Mouse (Mus musculus): ENCODE measurements at regions not wholly inside any gene's neighbourhood (a gene's known extent, or its start where the extent isn't known, plus 50 kb on each side); places are given as distances from the start of the nearest gene placed in this dataset.

- WGBS = 46% methylated on average over 9 of the region's 9 CpGs
Observed at GRCm38 (mm10) chr7:40275078-40275477, 623.0 kb upstream of the Vstm2b start.

GRCm38 (mm10) chr7:40275658-40276057, 622.5 kb upstream of the Vstm2b start:
- ATAC-seq = 0 out of 2 replicates have a peak, but pooled peaks have one; percentile 51

More at GRCm38 (mm10) chr7:40275078-40275477, 623.0 kb upstream of the Vstm2b start:
- Histone ChIP-seq H3K36me3 (ENCODE audit: control insufficient read depth, insufficient read depth, low read length) (no peaks in the 10 kb centered on the region), H3K27me3 (replicated peaks; ENCODE audit: control insufficient read depth, insufficient read depth, low read length) (peaks cover 4% of the 10 kb centered on the region; the same call in 1 of the 2 replicates), H3K4me3 (ENCODE audit: low read length) (no peak overlapping the region), H3K9ac (ENCODE audit: low read depth, low read length) (no peak overlapping the region; the same call in 1 of the 2 replicates), H3K4me2 (ENCODE audit: low read length) (no peak overlapping the region), H3K4me1 (ENCODE audit: control insufficient read depth, insufficient read depth, low read depth, low read length) (peaks cover 8% of the 10 kb centered on the region), H3K9me3 (ENCODE audit: control insufficient read depth, low read length) (no peaks in the 10 kb centered on the region), H3K27ac (ENCODE audit: low read depth, low read length) (no peak overlapping the region)
- no peak for ATAC-seq

GRCm38 (mm10) chr7:40276116-40276515, 622.0 kb upstream of the Vstm2b start:
- Histone ChIP-seq H3K27me3 (replicated peaks; ENCODE audit: control insufficient read depth, insufficient read depth, low read length) (peaks cover 4% of the 10 kb centered on the region; the same call in 1 of the 2 replicates), H3K27ac (ENCODE audit: low read depth, low read length) (no peak overlapping the region), H3K4me1 (ENCODE audit: control insufficient read depth, insufficient read depth, low read depth, low read length) (peaks cover 8% of the 10 kb centered on the region), H3K4me3 (ENCODE audit: low read length) (no peak overlapping the region), H3K9me3 (ENCODE audit: control insufficient read depth, low read length) (no peaks in the 10 kb centered on the region), H3K9ac (ENCODE audit: low read depth, low read length) (no peak overlapping the region), H3K36me3 (ENCODE audit: control insufficient read depth, insufficient read depth, low read length) (no peaks in the 10 kb centered on the region), H3K4me2 (ENCODE audit: low read length) (no peak overlapping the region)
- 14% methylated on average over 5 of the region's 5 CpGs for WGBS
- ATAC-seq = peak; percentile 77

More at GRCm38 (mm10) chr7:40275658-40276057, 622.5 kb upstream of the Vstm2b start:
- Histone ChIP-seq H3K27me3 (replicated peaks; ENCODE audit: control insufficient read depth, insufficient read depth, low read length) (peaks cover 4% of the 10 kb centered on the region; the same call in 1 of the 2 replicates), H3K4me1 (ENCODE audit: control insufficient read depth, insufficient read depth, low read depth, low read length) (peaks cover 8% of the 10 kb centered on the region), H3K9me3 (ENCODE audit: control insufficient read depth, low read length) (no peaks in the 10 kb centered on the region), H3K27ac (ENCODE audit: low read depth, low read length) (no peak overlapping the region), H3K9ac (ENCODE audit: low read depth, low read length) (no peak overlapping the region), H3K4me2 (ENCODE audit: low read length) (no peak overlapping the region), H3K36me3 (ENCODE audit: control insufficient read depth, insufficient read depth, low read length) (no peaks in the 10 kb centered on the region), H3K4me3 (ENCODE audit: low read length) (no peak overlapping the region)
- 20% methylated on average over 4 of the region's 4 CpGs for WGBS

GRCm38 (mm10) chr7:40290166-40290565, 608.0 kb upstream of the Vstm2b start:
- H3K36me3 ChIP-seq (ENCODE audit: control insufficient read depth, insufficient read depth, low read length) = no peaks in the 10 kb centered on the region
- no peak overlapping the region for H3K4me2 ChIP-seq (ENCODE audit: low read length)
- no peak overlapping the region for H3K4me3 ChIP-seq (ENCODE audit: low read length)
- no peaks in the 10 kb centered on the region for H3K4me1 ChIP-seq (ENCODE audit: control insufficient read depth, insufficient read depth, low read depth, low read length)
- ATAC-seq = no peak
- no peak overlapping the region for H3K9ac ChIP-seq (ENCODE audit: low read depth, low read length)
- H3K27me3 ChIP-seq (replicated peaks; ENCODE audit: control insufficient read depth, insufficient read depth, low read length) = no peaks in the 10 kb centered on the region
- 91% methylated on average over 3 of the region's 3 CpGs for WGBS
- H3K9me3 ChIP-seq (ENCODE audit: control insufficient read depth, low read length) = no peaks in the 10 kb centered on the region
- no peak overlapping the region for H3K27ac ChIP-seq (ENCODE audit: low read depth, low read length)

GRCm38 (mm10) chr7:40310558-40310957, 587.6 kb upstream of the Vstm2b start:
- H3K4me1 ChIP-seq (ENCODE audit: control insufficient read depth, insufficient read depth, low read depth, low read length) = no peaks in the 10 kb centered on the region
- WGBS = 14% methylated on average over 2 of the region's 2 CpGs
- no peak overlapping the region for H3K4me3 ChIP-seq (ENCODE audit: low read length)
- H3K9ac ChIP-seq (ENCODE audit: low read depth, low read length) = no peak overlapping the region
- no peaks in the 10 kb centered on the region for H3K9me3 ChIP-seq (ENCODE audit: control insufficient read depth, low read length)
- no peaks in the 10 kb centered on the region for H3K36me3 ChIP-seq (ENCODE audit: control insufficient read depth, insufficient read depth, low read length)
- H3K27ac ChIP-seq (ENCODE audit: low read depth, low read length) = no peak overlapping the region
- no peaks in the 10 kb centered on the region for H3K27me3 ChIP-seq (replicated peaks; ENCODE audit: control insufficient read depth, insufficient read depth, low read length)
- no peak for ATAC-seq
- H3K4me2 ChIP-seq (ENCODE audit: low read length) = no peak overlapping the region

GRCm38 (mm10) chr7:40321171-40321570, 577.0 kb upstream of the Vstm2b start:
- H3K9me3 ChIP-seq (ENCODE audit: control insufficient read depth, low read length) = no peaks in the 10 kb centered on the region
- H3K36me3 ChIP-seq (ENCODE audit: control insufficient read depth, insufficient read depth, low read length) = no peaks in the 10 kb centered on the region
- H3K4me2 ChIP-seq (ENCODE audit: low read length) = no peak overlapping the region
- WGBS = 92% methylated on average over 1 of the region's 1 CpGs
- no peaks in the 10 kb centered on the region for H3K4me1 ChIP-seq (ENCODE audit: control insufficient read depth, insufficient read depth, low read depth, low read length)
- H3K9ac ChIP-seq (ENCODE audit: low read depth, low read length) = no peak overlapping the region
- ATAC-seq = no peak
- no peaks in the 10 kb centered on the region for H3K27me3 ChIP-seq (replicated peaks; ENCODE audit: control insufficient read depth, insufficient read depth, low read length)
- no peak overlapping the region for H3K4me3 ChIP-seq (ENCODE audit: low read length)
- no peak overlapping the region for H3K27ac ChIP-seq (ENCODE audit: low read depth, low read length)

GRCm38 (mm10) chr7:40325188-40325705, 572.9 kb upstream of the Vstm2b start:
- Histone ChIP-seq H3K9me3 (ENCODE audit: control insufficient read depth, low read length) (no peaks in the 10 kb centered on the region), H3K4me2 (ENCODE audit: low read length) (no peak overlapping the region), H3K27ac (ENCODE audit: low read depth, low read length) (no peak overlapping the region), H3K27me3 (replicated peaks; ENCODE audit: control insufficient read depth, insufficient read depth, low read length) (no peaks in the 10 kb centered on the region), H3K9ac (ENCODE audit: low read depth, low read length) (no peak overlapping the region), H3K4me3 (ENCODE audit: low read length) (no peak overlapping the region), H3K36me3 (ENCODE audit: control insufficient read depth, insufficient read depth, low read length) (no peaks in the 10 kb centered on the region), H3K4me1 (ENCODE audit: control insufficient read depth, insufficient read depth, low read depth, low read length) (no peaks in the 10 kb centered on the region)
- ATAC-seq = no peak
- 59% methylated on average over 3 of the region's 3 CpGs for WGBS

- ATAC-seq = no peak
- H3K4me3 ChIP-seq (ENCODE audit: low read length) = no peak overlapping the region
- no peaks in the 10 kb centered on the region for H3K36me3 ChIP-seq (ENCODE audit: control insufficient read depth, insufficient read depth, low read length)
- H3K27ac ChIP-seq (ENCODE audit: low read depth, low read length) = no peak overlapping the region
- H3K9ac ChIP-seq (ENCODE audit: low read depth, low read length) = no peak overlapping the region
- no peak overlapping the region for H3K4me2 ChIP-seq (ENCODE audit: low read length)
- H3K4me1 ChIP-seq (ENCODE audit: control insufficient read depth, insufficient read depth, low read depth, low read length) = no peaks in the 10 kb centered on the region
- no peaks in the 10 kb centered on the region for H3K9me3 ChIP-seq (ENCODE audit: control insufficient read depth, low read length)
- no peaks in the 10 kb centered on the region for H3K27me3 ChIP-seq (replicated peaks; ENCODE audit: control insufficient read depth, insufficient read depth, low read length)
- 28% methylated on average over 4 of the region's 4 CpGs for WGBS
Observed at GRCm38 (mm10) chr7:40332455-40332854, 565.7 kb upstream of the Vstm2b start.

GRCm38 (mm10) chr7:40352306-40352705, 545.8 kb upstream of the Vstm2b start:
- Histone ChIP-seq H3K4me2 (ENCODE audit: low read length) (no peak overlapping the region), H3K27me3 (replicated peaks; ENCODE audit: control insufficient read depth, insufficient read depth, low read length) (no peaks in the 10 kb centered on the region), H3K4me3 (ENCODE audit: low read length) (no peak overlapping the region), H3K36me3 (ENCODE audit: control insufficient read depth, insufficient read depth, low read length) (no peaks in the 10 kb centered on the region), H3K4me1 (ENCODE audit: control insufficient read depth, insufficient read depth, low read depth, low read length) (no peaks in the 10 kb centered on the region), H3K9ac (ENCODE audit: low read depth, low read length) (no peak overlapping the region), H3K9me3 (ENCODE audit: control insufficient read depth, low read length) (no peaks in the 10 kb centered on the region), H3K27ac (ENCODE audit: low read depth, low read length) (no peak overlapping the region)
- ATAC-seq = no peak
- 42% methylated on average over 4 of the region's 4 CpGs for WGBS

Data from hindbrain, embryonic 16.5 days (tissue).